Mouse (Mus musculus): ENCODE data around the gene Sltm.

GRCm38 (mm10) chr9:70591486-70591885, 48.9 kb downstream of the Sltm start:
- TF ChIP-seq CTCF (IDR thresholded peaks at IDR 0.05; ENCODE audit: control insufficient read depth, insufficient read depth, insufficient replicate concordance, low read depth, low read length) (no peak), POLR2A (IDR thresholded peaks at IDR 0.05; ENCODE audit: control insufficient read depth, low read depth, low read length) (no peak)
